Mouse (Mus musculus): ENCODE data around the gene Sars. TPM values are rescaled to one million over a fixed set of nuclear protein-coding genes. Genes with fewer than 3 reads are reported as not detected.
A peak's percentile ranks its signal among the peaks of the same experiment; 100 is the strongest.

The Sars gene
- total and polyA plus RNA-seq, 3 experiments: 373 to 394 (median 377) TPM

- TF ChIP-seq ZKSCAN1 (IDR thresholded peaks at IDR 0.05; ENCODE audit: borderline replicate concordance, low read depth, low read length): no peak
Measured at GRCm38 (mm10) chr3:108381945-108382875, 62.8 kb downstream of the Sars start (continued).

- Histone ChIP-seq H3K4me1 (ENCODE audit: control insufficient read depth in 1 of 2, insufficient read depth in 2 of 2) (peaks cover 10 to 26% of the 10 kb centered on the region in 2 experiments; a peak in 3 of 4 replicates), H3K4me2 (ENCODE audit: insufficient read depth, low read depth, poor library complexity, severe bottlenecking) (no peak overlapping the region), H3K9me3 (replicated peaks; ENCODE audit: low read length) (no peaks in the 10 kb centered on the region), H3K27ac (ENCODE audit: insufficient read depth, low read depth) (no peak overlapping the region), H3K36me3 (replicated peaks in 1 of 2; ENCODE audit: control insufficient read depth in 1 of 2, insufficient read depth in 1 of 2, low read length in 1 of 2) (peaks cover 1 to 46% of the 10 kb centered on the region in 2 experiments), H3K27me3 (replicated peaks) (no peaks in the 10 kb centered on the region), H3K79me2 (replicated peaks; ENCODE audit: control insufficient read depth, extremely low read depth, insufficient read depth, poor library complexity, severe bottlenecking) (peaks cover 8% of the 10 kb centered on the region; the same call in 1 of the 2 replicates), H3K4me3 (replicated peaks in 1 of 3; ENCODE audit: low read depth in 2 of 3, low read length in 2 of 3, poor library complexity in 1 of 3) (no peak overlapping the region), H3K9ac (ENCODE audit: insufficient read depth, low read depth) (no peak overlapping the region)
- dilution Hi-C loops (cut with MboI; ENCODE audit: extremely low pct_ligation_motif_present, extremely low pct_unique_long_range_greater_than_20kb, low sequenced_read_pairs) (no loop called here), in situ Hi-C loops (cut with MboI; ENCODE audit: low pct_ligation_motif_present, low pct_unique_long_range_greater_than_20kb, low sequenced_read_pairs) (loop anchor here (10.0 kb wide), 1 partner anchor 216 kb away; no protein-coding TSS in a partner anchor)
- TF ChIP-seq NRF1 (IDR thresholded peaks at IDR 0.05; ENCODE audit: low read depth, low read length): no peak
- TF ChIP-seq CTCF (conservative IDR thresholded peaks at IDR 0.05 in 1 of 2, IDR thresholded peaks at IDR 0.05 in 1 of 2; ENCODE audit: low read depth in 2 of 2, low read length in 2 of 2): peak; percentile 13 to 99; a peak in 2 of 4 replicates
- TF ChIP-seq ZNF384 (IDR thresholded peaks at IDR 0.05; ENCODE audit: low read depth, low read length): no peak
- no peak for TF ChIP-seq ETS1 (conservative IDR thresholded peaks at IDR 0.05; ENCODE audit: low read depth, low read length)
- no peak for TF ChIP-seq E2F4 (IDR thresholded peaks at IDR 0.05; ENCODE audit: insufficient replicate concordance, low read depth, low read length)
- 0 out of 2 replicates have a peak, but pooled peaks have one; percentile 10 for TF ChIP-seq ELF1 (IDR thresholded peaks at IDR 0.05; ENCODE audit: low read depth, low read length)
- no peak for TF ChIP-seq MAFK (IDR thresholded peaks at IDR 0.05; ENCODE audit: insufficient replicate concordance, low read length)
- no peak for TF ChIP-seq EP300 (IDR thresholded peaks at IDR 0.05; ENCODE audit: low read length)
- no peak for TF ChIP-seq KAT2A (IDR thresholded peaks at IDR 0.05; ENCODE audit: insufficient replicate concordance, low read length)
- no peak for TF ChIP-seq POLR2AphosphoS2 (IDR thresholded peaks at IDR 0.05; ENCODE audit: low read depth, low read length)
- TF ChIP-seq PAX5 (IDR thresholded peaks at IDR 0.05; ENCODE audit: low read length): no peak
- TF ChIP-seq USF2 (conservative IDR thresholded peaks at IDR 0.05; ENCODE audit: low read depth, low read length): no peak
- no peak for TF ChIP-seq GABPA (IDR thresholded peaks at IDR 0.05; ENCODE audit: insufficient replicate concordance, low read depth, low read length)
- TF ChIP-seq ZKSCAN1 (IDR thresholded peaks at IDR 0.05; ENCODE audit: borderline replicate concordance, low read depth, low read length): no peak
- TF ChIP-seq USF1 (IDR thresholded peaks at IDR 0.05; ENCODE audit: low read depth, low read length): no peak
- TF ChIP-seq SIN3A (IDR thresholded peaks at IDR 0.05; ENCODE audit: low read length): peak; percentile 43; the same call in 1 of the 2 replicates
- TF ChIP-seq MEF2A (IDR thresholded peaks at IDR 0.05; ENCODE audit: borderline replicate concordance, low read depth, low read length): no peak
- TF ChIP-seq MAZ (IDR thresholded peaks at IDR 0.05; ENCODE audit: low read depth, low read length): no peak
- no peak for TF ChIP-seq JUN (IDR thresholded peaks at IDR 0.05; ENCODE audit: insufficient read depth, low read depth, low read length)
- TF ChIP-seq TBP (conservative IDR thresholded peaks at IDR 0.05; ENCODE audit: low read depth, low read length): no peak
- peak; percentile 43 for TF ChIP-seq RAD21 (IDR thresholded peaks at IDR 0.05; ENCODE audit: low read depth, low read length)
- peak; percentile 77 for TF ChIP-seq SMC3 (IDR thresholded peaks at IDR 0.05; ENCODE audit: low read depth, low read length)
- 0 out of 2 replicates have a peak, but pooled peaks have one; percentile 26 for TF ChIP-seq MAX (IDR thresholded peaks at IDR 0.05; ENCODE audit: low read length)
- TF ChIP-seq MXI1 (IDR thresholded peaks at IDR 0.05; ENCODE audit: low read depth, low read length): no peak
- no peak for TF ChIP-seq IRF4 (IDR thresholded peaks at IDR 0.05; ENCODE audit: low read depth, low read length)
- TF ChIP-seq UBTF (IDR thresholded peaks at IDR 0.05; ENCODE audit: low read depth, low read length): no peak
- TF ChIP-seq ZC3H11A (IDR thresholded peaks at IDR 0.05; ENCODE audit: low read depth, low read length): no peak
- TF ChIP-seq MYC (IDR thresholded peaks at IDR 0.05; ENCODE audit: low read depth, low read length): 0 out of 2 replicates have a peak, but pooled peaks have one; percentile 18
- TF ChIP-seq CHD1 (IDR thresholded peaks at IDR 0.05; ENCODE audit: low read depth, low read length): no peak
- TF ChIP-seq POLR2A (IDR thresholded peaks at IDR 0.05; ENCODE audit: low read depth, low read length): no peak
- TF ChIP-seq CHD2 (IDR thresholded peaks at IDR 0.05; ENCODE audit: low read length): no peak
- TF ChIP-seq HCFC1 (IDR thresholded peaks at IDR 0.05; ENCODE audit: low read depth, low read length): no peak
- TF ChIP-seq BHLHE40 (IDR thresholded peaks at IDR 0.05; ENCODE audit: low read depth, low read length): no peak
- TF ChIP-seq NELFE (IDR thresholded peaks at IDR 0.05; ENCODE audit: low read depth, low read length): peak; percentile 55; the same call in 1 of the 2 replicates
- peak; percentile 63 for DNase-seq (ENCODE audit: extremely low read depth)
Measured at GRCm38 (mm10) chr3:108380695-108381094, 64.3 kb downstream of the Sars start.

All from CH12.LX (cell line).